Mouse (Mus musculus) gastrocnemius, adult 18-20 months (tissue): ENCODE data around the gene Dtl. TPM values are rescaled to one million over a fixed set of nuclear protein-coding genes. Genes with fewer than 3 reads are reported as not detected.

ENCODE experiments used
- DNase-seq: peaks from one replicate; pipeline ENCODE4 v3.0.0; 2021; ENCODE audit warnings: low spot score
- long read RNA-seq, 2 experiments: library from polyadenylated mRNA; stranded (forward); transcript quantifications; one replicate each; pipeline ENCODE4 v2.0.0; 2021
- total RNA-seq, 2 experiments: library from RNA; stranded (reverse); gene quantifications; 2 replicates each; pipeline ENCODE4 v1.2.3; 2021

Dtl gene
- total RNA-seq = under 1 TPM in 1 of 2 experiments, not detected in 1; 0.12 TPM
- long read RNA-seq, experiment 1 = 0 reads
- long read RNA-seq, experiment 2 = 0 reads

DNA sequence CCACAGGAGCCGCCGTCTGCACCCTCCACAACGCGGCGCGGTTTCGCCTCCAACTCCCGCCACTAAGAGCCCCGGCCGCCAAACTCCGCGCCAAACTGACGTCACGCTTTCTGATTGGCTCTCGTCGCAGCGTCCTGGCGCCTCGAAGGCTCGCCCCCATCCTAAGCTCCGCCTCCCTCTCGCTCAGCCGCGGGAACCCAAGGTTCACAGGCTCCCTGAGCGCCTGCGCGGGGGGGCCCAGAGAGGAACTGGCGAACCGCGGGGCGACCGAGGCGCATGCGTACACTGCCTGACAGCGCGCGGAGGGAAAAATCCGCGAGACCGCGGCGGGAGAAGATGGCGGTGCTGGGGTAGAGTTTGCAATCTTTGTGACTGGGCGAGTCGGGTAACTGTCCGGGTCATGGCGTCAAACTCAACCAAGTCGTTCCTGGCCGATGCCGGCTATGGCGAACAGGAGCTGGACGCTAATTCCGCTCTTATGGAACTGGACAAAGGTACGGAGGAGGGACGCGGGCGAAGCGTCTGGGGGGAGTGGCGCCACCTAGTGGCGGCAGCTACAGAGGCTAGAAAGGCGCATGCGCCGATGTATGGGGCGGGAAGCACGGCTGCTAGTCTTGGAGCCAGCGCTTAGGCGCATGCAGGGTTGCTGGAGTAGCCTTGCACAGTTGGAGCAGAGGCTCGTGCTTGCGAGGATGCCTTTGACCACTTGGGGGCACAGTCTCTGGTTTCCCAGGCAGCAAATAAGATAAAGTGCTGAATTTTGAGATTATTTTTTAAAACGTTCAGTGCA lies at the start of gene Dtl, which contains the start of gene Ints7:
TSS of gene Dtl (minus strand) at position 87 of the 790 bp plus-strand sequence.
TSS of gene Ints7 (plus strand) at position 179 of the 790 bp plus-strand sequence.
- peak; percentile 99 for DNase-seq

DNA sequence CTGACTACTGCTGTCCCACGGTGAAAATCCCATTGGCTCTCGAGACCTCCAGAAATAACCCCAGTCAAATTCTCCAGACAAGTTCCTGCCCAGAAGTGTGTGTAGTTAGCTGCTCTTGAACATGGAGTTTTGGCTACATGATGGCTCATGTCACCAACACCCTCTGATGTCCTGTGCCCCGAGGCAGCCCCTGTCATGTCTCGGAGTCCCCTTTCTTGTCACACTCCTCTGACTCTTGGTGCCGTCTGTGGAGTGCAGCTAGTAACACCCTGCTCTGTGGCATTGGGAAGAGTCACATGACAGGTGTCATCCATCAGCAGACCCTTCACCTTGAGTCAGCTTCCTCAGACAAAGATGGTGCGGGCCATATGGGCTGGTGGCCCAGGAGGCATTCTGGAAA lies 49.7 kb upstream of the Dtl start:
- DNase-seq = no peak

DNA sequence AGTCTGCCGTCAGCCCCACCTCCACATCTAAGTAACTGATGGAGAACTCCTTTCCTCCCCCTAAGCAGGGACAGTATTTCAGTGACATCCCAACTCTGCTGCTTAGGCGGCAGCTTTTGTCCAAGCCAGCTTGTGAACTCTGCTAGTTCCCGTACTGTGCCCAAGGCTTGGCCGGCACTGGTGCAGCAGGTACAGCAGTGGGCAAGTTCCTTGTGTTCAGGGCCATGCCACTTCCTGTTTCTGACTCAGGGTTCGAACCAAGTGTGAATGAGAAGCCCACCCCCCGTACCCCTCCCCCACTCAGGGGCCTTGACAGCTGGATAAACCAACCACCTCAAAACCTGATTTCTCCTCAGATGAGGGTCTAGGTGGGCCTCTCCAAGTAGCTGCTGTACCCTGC lies 49.1 kb upstream of the Dtl start:
- no peak for DNase-seq

DNA sequence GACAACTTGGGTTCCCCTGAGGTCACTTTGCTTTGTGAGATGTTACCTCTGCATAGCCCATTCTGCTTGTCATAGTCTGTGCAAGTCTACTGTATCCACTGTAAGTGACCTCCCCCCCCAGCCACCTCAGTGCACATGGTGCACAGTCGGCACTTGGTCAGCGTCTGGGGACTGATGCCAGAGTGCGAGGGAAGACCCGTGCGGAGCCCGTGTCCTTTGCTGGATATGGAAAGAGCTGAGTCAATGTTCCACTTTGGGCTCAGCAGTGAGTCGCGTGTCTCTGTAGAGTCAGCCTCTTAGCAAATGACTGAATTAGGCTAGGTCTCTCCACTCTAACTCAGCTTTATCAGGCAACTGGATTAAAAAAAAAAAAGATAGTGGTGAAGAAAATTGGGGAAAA lies 47.5 kb upstream of the Dtl start:
- peak; percentile 64 for DNase-seq

DNA sequence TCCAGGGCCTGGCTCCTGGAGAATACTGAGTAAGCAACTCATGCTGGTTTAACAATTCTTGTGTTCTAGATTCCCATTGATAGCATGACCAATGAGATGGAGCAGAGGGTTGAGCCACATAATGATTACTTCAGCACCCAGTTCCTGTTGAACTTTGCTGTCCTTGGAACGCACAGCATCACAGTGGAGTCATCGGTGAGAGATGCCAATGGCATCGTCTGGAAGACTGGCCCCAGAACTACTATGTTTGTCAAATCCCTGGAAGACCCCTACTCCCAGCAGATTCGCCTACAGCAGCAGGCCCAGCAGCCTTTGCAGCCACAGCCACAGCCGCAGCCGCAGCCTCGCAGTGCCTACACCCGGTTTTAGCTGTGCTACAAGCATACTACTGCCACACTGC lies 45.8 kb upstream of the Dtl start:
- no peak for DNase-seq

DNA sequence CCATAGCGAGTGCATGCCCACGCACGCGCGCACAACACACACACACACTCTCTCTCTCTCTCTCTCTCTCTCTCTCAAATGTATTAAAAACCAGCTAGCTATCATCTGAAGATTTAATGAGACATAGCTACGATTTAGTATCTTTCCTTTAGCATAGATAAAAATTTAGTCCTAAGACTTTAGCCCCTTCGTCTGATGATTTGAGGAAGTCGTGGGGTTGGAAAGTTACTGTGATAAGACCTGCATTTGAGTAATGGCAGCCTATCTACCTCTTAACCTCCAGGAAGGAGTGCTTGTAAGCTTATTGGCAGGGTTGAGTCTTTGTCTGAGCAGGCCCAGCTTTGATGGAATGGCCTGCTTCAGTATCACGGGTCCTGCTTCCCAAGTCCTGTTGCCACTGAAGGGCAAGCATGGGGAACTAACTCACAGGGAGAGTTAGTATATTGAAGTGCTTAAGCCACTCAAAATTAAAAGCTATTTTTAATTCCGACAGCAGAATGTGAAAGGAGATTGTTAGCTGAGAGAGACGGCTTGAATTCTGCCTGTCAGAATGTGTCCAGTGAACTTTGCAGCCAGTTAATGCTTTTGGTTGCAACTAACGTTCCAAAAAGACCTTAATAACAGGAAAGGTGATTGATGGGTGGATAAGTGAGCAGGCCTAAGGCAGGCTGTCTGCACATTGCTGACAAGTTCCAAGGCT lies 42.9 kb upstream of the Dtl start:
- DNase-seq = no peak

DNA sequence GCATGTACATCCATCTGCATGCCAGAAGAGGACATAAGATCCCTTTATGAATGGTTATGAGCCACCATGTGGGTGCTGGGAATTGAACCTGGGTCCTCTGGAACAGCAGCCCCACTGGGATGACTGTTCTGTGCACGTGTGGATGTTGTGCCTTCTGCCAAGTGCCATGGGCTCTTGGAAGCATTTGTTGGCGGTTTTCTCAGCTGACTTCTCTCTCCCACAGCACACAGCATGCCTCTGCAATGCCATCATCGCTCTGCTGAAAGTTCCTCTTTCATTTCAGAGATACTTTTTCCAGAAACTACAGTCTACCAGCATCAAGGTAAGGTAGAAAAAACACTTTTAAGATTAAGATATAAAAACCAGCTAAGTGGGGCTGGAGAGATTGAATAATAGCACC lies 42.2 kb upstream of the Dtl start:
- DNase-seq = no peak

DNA sequence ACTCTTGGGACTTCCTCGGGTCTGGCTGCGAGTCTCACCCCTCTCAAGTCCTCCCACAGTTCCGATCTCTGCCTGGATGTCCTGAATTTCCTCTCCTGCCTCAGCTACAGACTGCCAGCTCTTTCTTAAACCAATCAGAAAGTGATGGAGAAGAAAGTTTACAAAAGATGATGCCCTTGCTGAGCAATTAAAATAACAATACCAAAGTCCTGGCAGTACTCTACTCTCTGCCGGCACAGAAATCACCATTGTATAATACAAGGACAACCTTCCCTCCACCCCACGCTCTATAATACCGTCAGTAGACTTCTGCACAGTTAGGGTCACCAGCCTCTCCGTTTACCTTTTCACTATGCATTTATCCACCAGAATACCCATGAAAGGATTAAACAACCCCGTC lies 40.9 kb upstream of the Dtl start:
- no peak for DNase-seq

DNA sequence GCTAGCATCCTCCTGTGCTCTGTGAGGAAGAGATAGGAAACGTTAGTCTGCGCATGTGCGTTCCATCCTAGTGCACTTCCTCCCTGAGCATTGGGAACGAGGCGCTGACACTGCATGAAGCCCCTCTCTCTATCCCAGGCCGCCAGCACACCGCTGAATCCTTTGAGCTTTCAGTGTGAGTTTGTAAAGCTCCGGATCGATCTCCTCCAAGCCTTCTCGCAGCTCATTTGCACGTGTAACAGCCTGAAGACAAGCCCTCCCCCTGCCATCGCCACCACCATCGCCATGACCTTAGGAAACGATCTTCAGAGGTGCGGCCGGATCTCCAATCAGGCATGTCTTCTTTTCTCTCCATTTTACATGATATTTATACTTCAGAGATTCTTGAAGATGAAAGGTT lies 37.5 kb upstream of the Dtl start:
- no peak for DNase-seq

DNA sequence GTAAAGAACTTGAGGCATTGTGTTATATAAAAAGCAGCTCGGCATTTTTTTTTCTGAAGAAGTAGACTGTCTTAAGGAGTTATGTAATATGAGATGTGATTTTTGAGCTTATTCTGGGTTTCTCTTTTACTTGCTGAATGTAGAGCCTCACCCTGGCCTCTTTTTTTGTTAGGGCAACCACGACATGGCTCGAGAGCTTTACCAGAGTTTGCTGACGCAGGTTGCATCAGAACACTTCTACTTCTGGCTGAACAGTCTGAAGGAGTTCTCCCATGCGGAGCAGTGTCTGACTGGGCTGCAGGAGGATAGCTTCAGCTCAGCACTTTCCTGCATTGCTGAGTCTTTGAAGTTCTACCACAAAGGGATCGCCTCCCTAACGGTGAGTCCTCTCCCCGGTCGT lies 36.3 kb upstream of the Dtl start:
- DNase-seq = no peak

DNA sequence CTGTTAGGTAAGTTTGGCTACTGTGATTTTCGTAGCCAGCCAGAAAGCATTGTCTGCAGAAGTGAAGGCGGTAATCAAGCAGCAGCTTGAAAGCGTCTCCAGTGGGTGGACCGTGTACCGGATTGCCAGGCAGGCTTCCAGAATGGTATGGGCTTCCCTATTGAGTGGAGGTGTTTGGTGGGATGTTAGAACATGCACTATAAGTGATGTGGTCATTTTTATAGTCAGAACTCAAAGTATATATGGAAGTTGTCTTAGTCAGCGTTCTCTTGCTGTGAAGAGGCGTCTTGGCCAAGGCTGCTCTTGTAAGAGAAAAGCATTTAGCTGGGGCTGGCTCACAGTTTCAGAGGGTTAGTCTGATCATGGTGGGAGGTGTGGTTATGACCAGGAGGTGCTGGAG lies 35.0 kb upstream of the Dtl start:
- DNase-seq = no peak

DNA sequence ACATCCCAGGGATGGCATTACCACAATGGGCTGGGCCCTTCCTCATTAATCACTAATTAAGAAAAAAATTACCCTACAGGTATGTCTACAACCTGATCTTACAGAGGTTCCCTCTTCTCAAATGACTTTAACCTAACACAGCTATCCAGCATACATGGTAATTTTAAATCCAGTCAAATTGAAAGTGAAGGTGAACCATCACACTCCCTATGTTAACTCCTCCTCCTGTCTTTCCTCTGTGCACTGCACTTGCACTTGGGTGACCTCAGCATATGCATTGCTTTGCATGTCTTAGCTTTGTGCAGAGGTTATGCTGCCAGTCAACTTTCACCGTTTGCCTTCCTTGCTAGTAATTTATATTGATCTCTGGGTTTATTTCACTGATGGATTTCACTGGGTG lies 34.2 kb upstream of the Dtl start:
- no peak for DNase-seq

DNA sequence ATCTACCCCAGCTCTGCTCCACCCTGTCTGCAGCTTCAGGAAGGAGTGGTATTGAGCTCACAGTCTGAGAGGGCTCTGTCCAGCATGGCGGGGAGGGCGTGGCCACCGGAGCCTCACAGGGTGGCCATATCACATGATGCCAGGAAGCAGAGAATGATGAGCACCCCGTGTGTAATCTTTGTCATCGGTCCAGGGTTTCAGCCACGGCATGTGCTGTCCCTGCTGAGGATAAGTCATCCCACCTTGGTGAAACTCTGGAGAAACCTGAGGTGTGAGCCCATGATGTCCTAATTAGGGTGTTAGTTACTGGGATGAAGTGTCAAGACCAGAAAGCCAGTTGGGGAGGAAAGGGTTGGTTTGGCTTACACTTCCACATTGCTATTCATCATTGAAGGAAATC lies 33.7 kb upstream of the Dtl start:
- no peak for DNase-seq

DNA sequence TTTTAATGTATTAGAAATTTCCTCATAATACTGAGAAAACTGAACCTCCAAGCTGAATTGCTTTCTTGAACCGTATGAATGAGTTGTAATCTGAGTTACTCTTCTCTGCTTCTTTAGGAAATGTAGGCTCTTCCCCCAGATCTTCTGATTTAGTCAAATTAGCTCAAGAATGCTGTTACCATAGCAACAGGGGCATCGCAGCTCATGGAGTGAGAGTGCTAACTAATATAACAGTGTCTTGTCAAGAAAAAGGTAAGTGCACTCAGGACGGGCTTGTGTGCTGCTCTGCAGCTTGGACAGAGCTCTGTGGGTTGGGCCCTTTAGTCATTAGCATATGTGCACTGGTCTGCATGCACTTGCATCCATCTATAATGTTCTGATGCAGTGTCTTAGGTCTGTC lies 29.3 kb upstream of the Dtl start:
- DNase-seq = no peak

DNA sequence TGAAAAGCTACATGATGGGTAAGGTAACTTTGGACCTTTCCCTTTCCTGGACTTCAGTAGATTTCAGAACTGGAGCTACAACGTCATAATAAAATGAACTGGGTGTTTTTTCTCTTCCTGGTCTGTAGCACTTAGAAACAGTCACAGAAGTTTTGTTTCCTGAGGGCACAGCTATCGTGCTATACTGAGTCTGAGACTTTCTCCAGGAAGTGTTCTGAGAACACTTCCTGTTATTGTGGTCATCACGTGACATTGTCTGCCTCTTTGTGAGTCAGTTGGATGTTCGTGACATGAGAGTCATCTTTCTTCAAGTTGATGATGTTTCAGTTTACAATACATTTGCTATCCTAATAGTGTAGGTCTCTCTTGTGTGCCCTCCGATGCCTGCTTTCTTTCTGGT lies 23.9 kb upstream of the Dtl start:
- no peak for DNase-seq

DNA sequence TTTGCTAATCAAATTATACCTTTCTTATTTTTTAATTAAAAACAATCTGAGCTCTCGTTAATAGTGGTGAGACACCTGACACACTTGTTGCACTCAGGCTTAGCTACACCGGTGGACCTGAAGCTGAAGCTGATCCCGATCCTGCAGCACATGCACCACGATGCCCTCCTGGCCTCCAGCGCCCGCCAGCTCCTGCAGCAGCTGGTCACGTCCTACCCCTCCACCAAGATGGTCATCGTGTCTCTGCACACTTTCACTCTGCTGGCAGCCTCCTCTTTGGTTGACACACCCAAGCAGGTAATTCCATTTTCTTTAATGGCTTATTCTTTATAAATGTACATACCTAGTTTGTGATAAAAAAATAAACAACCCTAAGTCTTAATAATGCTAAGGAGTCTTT lies 20.7 kb upstream of the Dtl start:
- no peak for DNase-seq

DNA sequence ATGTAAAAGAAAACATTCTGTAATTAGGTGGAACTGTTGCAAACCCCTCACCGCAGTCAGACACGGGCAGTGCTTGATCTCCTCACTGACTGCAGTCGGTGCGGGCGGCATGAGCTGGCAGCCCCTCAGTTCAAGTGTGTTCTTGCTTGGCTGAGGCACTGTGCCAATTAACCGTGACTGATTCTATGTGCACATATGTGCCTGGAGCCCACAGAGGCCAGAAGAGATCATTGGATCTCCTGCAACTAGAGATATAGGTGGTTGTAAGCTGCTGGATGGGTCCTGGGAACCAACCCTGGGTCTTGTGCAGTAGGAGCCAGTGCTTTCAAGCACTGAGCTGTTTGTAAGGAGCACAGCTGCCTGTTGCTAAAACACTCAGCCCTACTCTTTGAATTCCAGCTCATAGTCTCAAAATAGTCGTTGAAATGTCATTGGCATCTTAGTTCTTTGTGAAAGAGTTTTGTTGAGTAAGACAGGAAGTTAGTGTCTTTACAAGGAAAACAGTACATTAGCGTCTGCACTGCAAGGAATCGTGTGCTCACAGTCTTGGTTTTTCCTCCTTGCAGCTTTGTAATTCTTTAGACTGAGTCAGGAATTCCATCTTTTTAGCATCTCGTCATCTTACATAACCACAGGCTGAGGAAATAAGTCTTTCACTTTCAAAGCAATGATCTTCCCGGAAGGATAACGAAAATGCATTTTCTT lies 16.8 kb upstream of the Dtl start:
- no peak for DNase-seq

DNA sequence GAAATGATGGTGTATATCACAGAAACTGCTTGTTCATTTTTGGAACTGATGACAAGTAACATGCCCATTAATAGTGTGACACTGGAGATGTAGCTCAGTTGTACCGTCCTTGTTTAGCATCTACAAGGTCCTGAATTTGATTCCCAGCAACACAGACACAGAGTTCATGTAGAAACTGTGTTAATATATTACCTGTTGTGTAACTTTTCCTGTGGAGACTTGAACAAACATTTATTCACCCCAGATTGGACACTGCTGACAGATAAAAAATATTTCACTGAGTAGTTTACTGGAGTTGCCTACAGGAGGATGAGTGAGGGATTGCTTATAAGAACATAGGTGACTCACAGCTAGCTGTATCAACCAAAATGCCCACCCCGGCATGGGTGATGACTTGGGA lies 13.4 kb upstream of the Dtl start:
- no peak for DNase-seq

DNA sequence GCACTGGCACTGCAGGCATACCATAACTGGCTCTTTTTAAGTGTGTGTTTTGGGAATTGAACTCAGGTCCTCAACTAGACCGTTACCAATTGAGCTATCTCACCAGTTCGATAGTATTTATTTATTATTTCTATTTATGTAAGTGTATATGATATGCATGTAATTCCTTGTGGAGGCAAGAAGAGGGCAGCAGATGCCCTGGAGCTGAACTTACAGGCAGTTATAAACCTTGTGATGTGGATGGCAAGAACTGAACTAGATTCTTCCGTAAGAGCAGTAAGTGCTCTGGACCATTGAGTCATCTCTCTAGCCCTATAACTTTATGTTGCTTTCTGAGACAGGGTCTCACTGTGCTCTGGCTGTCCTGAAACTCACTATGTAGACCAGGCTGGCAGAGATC lies 11.7 kb upstream of the Dtl start:
- no peak for DNase-seq

DNA sequence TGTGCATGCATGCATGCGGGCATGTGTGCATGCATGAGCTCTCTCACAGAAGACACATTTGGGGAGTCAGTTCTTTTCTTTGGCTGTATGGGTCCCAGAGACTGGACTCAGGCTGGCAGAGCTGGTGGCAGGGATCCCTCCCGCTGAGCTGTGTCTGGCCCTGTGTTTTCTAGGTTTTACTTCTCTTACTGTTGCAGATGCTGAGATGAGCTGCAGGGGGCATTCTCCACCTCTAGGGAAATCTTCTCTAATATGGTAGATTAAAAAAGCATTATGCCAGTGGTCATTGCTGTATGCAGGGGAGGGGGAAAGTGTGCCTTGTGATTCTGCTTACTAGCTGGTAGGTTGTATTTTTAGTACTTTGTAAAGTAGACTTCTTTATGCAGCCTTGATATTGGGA lies 10.4 kb upstream of the Dtl start:
- no peak for DNase-seq

DNA sequence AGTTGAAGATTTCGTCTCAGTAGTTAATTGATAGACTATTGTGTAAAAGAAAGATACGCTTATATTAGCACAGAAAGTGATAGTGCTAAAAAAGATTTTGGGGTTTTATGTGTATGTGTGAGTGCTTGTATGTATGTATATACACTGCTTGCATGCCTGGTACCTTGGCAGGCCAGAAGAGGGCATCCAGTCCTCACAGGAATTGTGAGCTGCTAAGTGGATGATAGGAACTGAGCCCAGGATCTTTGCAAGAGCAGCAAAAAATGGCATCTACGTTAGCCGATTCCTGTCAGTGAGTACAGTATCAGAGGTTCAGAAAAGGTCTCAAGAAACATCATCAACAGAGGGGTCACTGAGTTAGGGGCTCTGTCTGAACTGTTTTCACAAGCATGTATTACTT lies 9.1 kb upstream of the Dtl start:
- no peak for DNase-seq

DNA sequence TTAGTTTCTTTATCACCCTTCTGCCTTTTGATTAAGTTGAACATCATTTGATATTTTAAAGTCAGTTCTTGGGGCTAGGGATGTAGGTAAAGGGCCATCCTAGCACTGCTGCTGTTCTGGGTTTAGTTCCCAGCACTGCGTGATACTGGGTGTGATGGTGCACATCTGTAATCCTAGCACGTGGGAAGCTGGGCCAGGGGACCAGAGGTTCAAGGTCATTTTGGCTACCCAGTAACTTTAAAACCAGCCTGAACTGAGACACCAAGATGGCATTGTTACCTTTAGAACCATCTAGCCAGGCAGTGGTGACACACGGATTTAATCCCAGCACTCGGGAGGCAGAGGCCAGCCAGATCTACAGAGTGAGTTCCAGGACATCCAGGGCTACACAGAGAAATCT lies 8.5 kb upstream of the Dtl start:
- no peak for DNase-seq

DNA sequence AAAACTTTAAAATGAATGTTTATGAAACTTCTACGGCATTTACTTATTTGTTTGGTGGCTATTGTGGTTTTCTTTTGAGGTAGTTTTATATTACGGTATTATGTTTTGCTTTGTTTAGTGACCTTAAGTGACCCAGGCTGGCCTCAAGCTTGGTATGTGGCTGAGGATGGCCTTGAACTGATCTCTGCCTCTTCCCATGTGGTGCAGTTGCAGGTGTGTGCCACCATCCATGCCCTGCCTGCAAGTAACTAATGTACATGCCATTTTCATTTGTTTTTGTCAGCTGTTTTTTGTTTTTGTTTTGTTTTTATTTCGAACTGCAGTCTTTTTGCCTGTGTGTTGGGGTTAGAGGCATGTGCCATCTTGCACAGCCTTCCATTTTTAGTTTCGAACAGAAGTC lies 6.3 kb upstream of the Dtl start:
- no peak for DNase-seq
